Mouse (Mus musculus) left cerebral cortex, adult 2 months (tissue): ENCODE data around the gene Atpaf2. TPM values are rescaled to one million over a fixed set of nuclear protein-coding genes. Genes with fewer than 3 reads are reported as not detected.

Experiments used
- DNase-seq, 2 experiments: peaks; one replicate each; pipeline ENCODE4 v3.0.0; 2021 to 2022; ENCODE audit warnings: low spot score in 2 of 2, mixed read lengths in 1 of 2; ENCODE audit errors: extremely low spot score in 1 of 2
- H3K27ac ChIP-seq: fragments of 200-600 bp; 2 replicates; pipeline ENCODE4 v1.8.1; 2022
- H3K4me3 ChIP-seq: fragments of 200-600 bp; 2 replicates; pipeline ENCODE4 v1.8.1; 2022
- CTCF ChIP-seq: fragments of 200-600 bp; IDR thresholded peaks from 2 replicates; pipeline ENCODE4 v1.8.1; 2022; ENCODE audit warnings: antibody characterized with exemption, mild to moderate bottlenecking, moderate library complexity
- intact Hi-C: fragments of 180-260 bp; cut with DNase I; formaldehyde crosslinking; loops from one replicate; pipeline ENCODE4 v1.15.1; 2025
- total RNA-seq, 2 experiments: library from RNA; stranded (reverse); gene quantifications; 2 replicates each; pipeline ENCODE4 v1.2.3; 2021

Gene Atpaf2
- total RNA-seq, 2 experiments from 2014 or later: 24.6 to 32.7 TPM

GRCm38 (mm10) chr11:60391346-60391745, 26.9 kb downstream of the Atpaf2 start:
- no peak for DNase-seq
- Histone ChIP-seq H3K27ac (no peak overlapping the region), H3K4me3 (no peak overlapping the region)
- intact Hi-C loops: no loop called here
- TF ChIP-seq CTCF: no peak

- Histone ChIP-seq H3K27ac (no peak overlapping the region), H3K4me3 (no peak overlapping the region)
- TF ChIP-seq CTCF: no peak
- no peak for DNase-seq
- intact Hi-C loops: no loop called here
Observed at GRCm38 (mm10) chr11:60387944-60388343, 30.3 kb downstream of the Atpaf2 start.

GRCm38 (mm10) chr11:60385946-60386345, 32.3 kb downstream of the Atpaf2 start:
- Histone ChIP-seq H3K27ac (no peak overlapping the region), H3K4me3 (no peak overlapping the region)
- no peak for TF ChIP-seq CTCF
- intact Hi-C loops: loop anchor here (1.0 kb wide), 1 partner anchor 11 kb away; no protein-coding TSS in a partner anchor
- DNase-seq: no peak

- intact Hi-C loops: loop anchor here (1.0 kb wide), 1 partner anchor 12 kb away; no protein-coding TSS in a partner anchor
- peak; percentile 57 to 70 for DNase-seq
- peak overlapping the region; percentile 24; the same call in 1 of the 2 replicates for H3K4me3 ChIP-seq
- peak overlapping the region; percentile 79 for H3K27ac ChIP-seq
- no peak for TF ChIP-seq CTCF
Observed at GRCm38 (mm10) chr11:60384762-60385421, 33.4 kb downstream of the Atpaf2 start.

GRCm38 (mm10) chr11:60383518-60383917, 34.7 kb downstream of the Atpaf2 start:
- TF ChIP-seq CTCF: no peak; the same call in 1 of the 2 replicates
- intact Hi-C loops: no loop called here
- no peak for DNase-seq
- Histone ChIP-seq H3K27ac (no peak overlapping the region; the same call in 1 of the 2 replicates), H3K4me3 (no peak overlapping the region)

- DNase-seq: no peak
- no peak overlapping the region for H3K27ac ChIP-seq
- TF ChIP-seq CTCF: no peak
- no peak overlapping the region for H3K4me3 ChIP-seq
- intact Hi-C loops: no loop called here
Observed at GRCm38 (mm10) chr11:60374481-60374880, 43.8 kb downstream of the Atpaf2 start.

GRCm38 (mm10) chr11:60370431-60370830, 47.8 kb downstream of the Atpaf2 start:
- intact Hi-C loops: no loop called here
- H3K4me3 ChIP-seq: no peak overlapping the region
- no peak for TF ChIP-seq CTCF
- no peak for DNase-seq
- no peak overlapping the region for H3K27ac ChIP-seq

- H3K27ac ChIP-seq: no peak overlapping the region
- DNase-seq: no peak
- intact Hi-C loops: no loop called here
- no peak overlapping the region for H3K4me3 ChIP-seq
- no peak for TF ChIP-seq CTCF
Observed at GRCm38 (mm10) chr11:60369448-60369847, 48.8 kb downstream of the Atpaf2 start.

- intact Hi-C loops: no loop called here
- DNase-seq: no peak
- TF ChIP-seq CTCF: no peak
- Histone ChIP-seq H3K27ac (no peak overlapping the region), H3K4me3 (no peak overlapping the region)
Observed at GRCm38 (mm10) chr11:60368909-60369308, 49.3 kb downstream of the Atpaf2 start.

GRCm38 (mm10) chr11:60367256-60367655, 51.0 kb downstream of the Atpaf2 start:
- TF ChIP-seq CTCF: no peak; the same call in 1 of the 2 replicates
- intact Hi-C loops: no loop called here
- Histone ChIP-seq H3K27ac (no peak overlapping the region), H3K4me3 (no peak overlapping the region)
- no peak for DNase-seq

- no peak for TF ChIP-seq CTCF
- Histone ChIP-seq H3K4me3 (no peak overlapping the region), H3K27ac (no peak overlapping the region)
- intact Hi-C loops: no loop called here
- DNase-seq: no peak
Observed at GRCm38 (mm10) chr11:60366239-60367019, 51.8 kb downstream of the Atpaf2 start.

- no peak for DNase-seq
- Histone ChIP-seq H3K27ac (peak overlapping the region; percentile 16; the same call in 1 of the 2 replicates), H3K4me3 (no peak overlapping the region)
- no peak for TF ChIP-seq CTCF
- intact Hi-C loops: no loop called here
Observed at GRCm38 (mm10) chr11:60360631-60361201, 57.5 kb downstream of the Atpaf2 start.
